Mouse (Mus musculus) bone marrow, adult 2 months (tissue): ENCODE results near the gene Dapk3. TPM values are rescaled to one million over a fixed set of nuclear protein-coding genes. Genes with fewer than 3 reads are reported as not detected.

Experiments
- H3K27ac ChIP-seq: fragments of 200-500 bp; 2 replicates; pipeline ENCODE4 v1.5.1; 2012; ENCODE audit warnings: low read depth, mild to moderate bottlenecking, control low read depth, inconsistent platforms, low read length; ENCODE audit not compliant: control insufficient read depth, poor library complexity, insufficient read depth
- H3K4me1 ChIP-seq: fragments of 200-500 bp; 2 replicates; pipeline ENCODE4 v1.6.1; 2011; ENCODE audit warnings: low read length; ENCODE audit not compliant: control insufficient read depth, insufficient read depth
- H3K4me3 ChIP-seq: fragments of 200-500 bp; replicated peaks from 2 replicates; pipeline ENCODE3; 2011; ENCODE audit warnings: mild to moderate bottlenecking, low read depth, low read length, control low read depth; ENCODE audit not compliant: control insufficient read depth
- CTCF ChIP-seq: fragments of 200-500 bp; IDR thresholded peaks from 2 replicates; pipeline ENCODE4 v1.5.1; 2011; ENCODE audit warnings: low read length, control low read depth; ENCODE audit not compliant: control insufficient read depth, insufficient read depth
- POLR2A ChIP-seq: fragments of 200-500 bp; IDR thresholded peaks from 2 replicates; pipeline ENCODE4 v1.6.1; 2011; ENCODE audit warnings: low read depth, mild to moderate bottlenecking, control low read depth, low read length, borderline replicate concordance; ENCODE audit not compliant: control insufficient read depth
- WGBS: fragments of 180-500 bp; shearing (Covaris S2); methylation state at CpG from one replicate; pipeline ENCODE4 v1.1.7; 2018; 5-methylcytosine and 5-hydroxymethylcytosine counted together
- polyA plus RNA-seq: library from polyadenylated mRNA; stranded (reverse); fragments of >200 nt; gene quantifications from 2 replicates; pipeline ENCODE4 v1.2.4, GENCODE M21; 2011; ENCODE audit warnings: low replicate concordance; ENCODE audit not compliant: missing spikeins, insufficient read depth, insufficient read length

Gene Dapk3
- 7.2 and 23.2 TPM in 2 replicates for polyA plus RNA-seq

GRCm38 (mm10) chr10:81182336-81183333 lies at the start of gene Dapk3:
TSS of gene Dapk3 (plus strand) at chr10:81183005.
- peaks cover 4% of the 10 kb centered on the region; the same call in 1 of the 2 replicates for H3K4me1 ChIP-seq
- 9% methylated on average over 53 of the region's 53 CpGs for WGBS
- peak within 1 kb of the TSS; percentile 84 for H3K4me3 ChIP-seq
- H3K27ac ChIP-seq = peak within 1 kb of the TSS; percentile 82
- TF ChIP-seq CTCF = no peak
- peak; percentile 65; the same call in 1 of the 2 replicates for TF ChIP-seq POLR2A

DNA sequence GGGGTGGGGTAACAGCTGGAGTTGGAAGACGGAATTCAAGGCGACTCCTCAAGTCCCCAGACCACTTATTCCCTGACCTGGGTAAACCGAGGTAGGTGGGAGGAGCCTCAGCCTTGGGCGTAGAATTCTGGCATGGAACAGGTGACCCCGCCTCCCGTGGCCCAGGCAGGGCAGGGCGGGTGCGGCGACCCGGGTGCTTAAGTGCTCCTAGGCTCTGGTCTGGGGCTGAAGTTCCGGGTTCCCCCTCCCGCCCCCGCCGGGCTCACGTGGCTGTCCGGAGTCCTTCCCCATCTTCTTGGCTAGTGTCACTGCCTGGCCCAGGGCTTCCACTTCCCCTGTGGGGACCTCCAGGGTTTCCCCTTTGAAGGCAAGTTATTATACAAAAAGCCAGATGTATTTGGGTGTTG lies 48.6 kb upstream of the Dapk3 start:
- WGBS = under 1% methylated on average over 16 of the region's 16 CpGs
- Histone ChIP-seq H3K27ac (peak overlapping the region; percentile 99), H3K4me1 (peaks cover 7% of the 10 kb centered on the region), H3K4me3 (peak overlapping the region; percentile 59)
- TF ChIP-seq POLR2A = peak; percentile 72; the same call in 1 of the 2 replicates
- TF ChIP-seq CTCF = no peak

DNA sequence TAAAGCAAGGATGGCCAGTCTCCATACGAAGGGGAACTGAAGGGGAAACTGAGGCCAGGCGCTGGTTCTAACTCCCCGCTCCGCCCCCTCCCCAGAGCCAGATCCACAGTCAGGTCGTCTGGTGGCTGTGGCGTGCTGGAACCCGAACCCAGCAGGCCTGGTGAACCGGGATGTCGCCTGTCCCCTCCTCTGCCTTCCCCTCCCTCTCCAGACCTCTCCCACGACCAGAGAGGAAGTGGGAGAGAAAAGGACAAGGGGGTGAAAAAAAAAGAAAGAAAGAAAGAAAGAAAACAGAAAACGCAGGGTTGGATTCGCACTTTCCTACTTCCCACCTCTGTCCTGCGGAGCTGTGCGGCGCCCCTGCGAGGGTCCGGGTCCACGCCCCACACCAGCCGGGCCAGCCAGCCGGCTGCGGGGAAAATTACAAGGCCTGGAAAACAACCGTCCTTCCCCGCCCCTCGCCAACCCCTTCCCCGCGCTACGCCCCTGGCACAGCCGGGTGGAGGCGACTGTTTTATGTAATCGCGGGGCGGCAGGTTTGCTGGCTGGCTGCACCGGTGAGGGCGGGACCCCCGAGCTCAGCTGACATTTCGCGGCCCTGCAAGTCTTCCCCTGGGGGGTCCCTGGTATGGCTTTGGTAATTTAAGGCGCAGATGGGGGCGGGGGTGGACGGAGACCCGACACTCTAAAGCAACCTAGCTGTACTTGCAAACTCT lies 47.7 kb upstream of the Dapk3 start, which contains the start of gene Zbtb7a:
TSS of gene Zbtb7a (plus strand) at position 255 of the 716 bp plus-strand sequence.
- Histone ChIP-seq H3K4me1 (peaks cover 9% of the 10 kb centered on the region), H3K4me3 (peak within 1 kb of the TSS; percentile 83), H3K27ac (peak within 1 kb of the TSS; percentile 99)
- 1% methylated on average over 41 of the region's 41 CpGs for WGBS
- peak; percentile 47; the same call in 1 of the 2 replicates for TF ChIP-seq POLR2A
- TF ChIP-seq CTCF = no peak

DNA sequence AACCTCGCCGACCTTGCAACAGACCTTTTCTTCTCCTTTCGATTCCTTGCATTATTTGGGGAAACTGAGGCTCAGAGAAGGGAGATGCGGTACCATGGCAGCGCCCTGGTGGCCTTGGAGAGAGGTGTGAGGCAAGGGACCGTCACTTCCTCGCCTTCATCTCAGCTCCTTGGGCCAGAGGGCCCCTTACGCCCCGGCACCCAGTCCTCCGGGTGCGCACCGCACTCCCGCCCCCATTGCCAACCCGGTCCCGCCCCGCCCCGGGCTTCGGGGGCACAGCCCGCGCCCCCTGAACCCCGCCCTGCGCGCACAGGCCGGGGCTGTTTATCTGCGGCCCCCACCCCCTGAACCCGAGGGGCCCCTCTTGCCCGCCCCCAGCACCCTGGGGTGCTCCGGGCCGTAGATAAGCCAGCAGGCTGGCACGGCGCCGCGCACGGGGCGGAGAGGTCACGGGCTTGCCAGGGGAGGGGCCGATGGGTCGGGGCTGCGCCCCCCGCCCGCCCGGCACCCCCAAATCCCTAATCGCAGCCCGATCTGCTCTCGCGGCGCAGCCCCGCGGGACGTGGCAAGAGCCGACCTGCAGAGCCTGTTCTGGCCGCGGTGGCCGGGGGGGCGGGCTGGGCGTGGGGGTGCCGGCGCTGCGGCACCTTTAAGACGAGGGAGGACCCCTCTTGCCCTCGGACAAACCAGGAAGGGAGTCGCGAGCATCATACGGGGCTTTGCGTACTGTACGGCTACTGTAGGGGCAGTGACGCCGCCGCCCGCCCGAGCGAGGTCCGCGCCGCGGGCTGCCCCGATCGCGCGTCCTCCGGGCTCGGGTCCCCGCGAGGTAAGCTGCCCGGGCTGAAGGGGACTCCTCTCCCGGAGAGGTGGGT lies 46.7 kb upstream of the Dapk3 start:
- peak overlapping the region; percentile 83 for H3K4me3 ChIP-seq
- under 1% methylated on average over 84 of the region's 86 CpGs for WGBS
- H3K27ac ChIP-seq = peak overlapping the region; percentile 99
- TF ChIP-seq POLR2A (peak; percentile 87), CTCF (no peak; the same call in 1 of the 2 replicates)
- peaks cover 9% of the 10 kb centered on the region for H3K4me1 ChIP-seq

GRCm38 (mm10) chr10:81136706-81137231 lies 46.0 kb upstream of the Dapk3 start:
- WGBS = 1% methylated on average over 49 of the region's 50 CpGs
- Histone ChIP-seq H3K27ac (peak overlapping the region; percentile 99), H3K4me1 (peaks cover 12% of the 10 kb centered on the region), H3K4me3 (peak overlapping the region; percentile 83)
- no peak for TF ChIP-seq POLR2A
- no peak for TF ChIP-seq CTCF

DNA sequence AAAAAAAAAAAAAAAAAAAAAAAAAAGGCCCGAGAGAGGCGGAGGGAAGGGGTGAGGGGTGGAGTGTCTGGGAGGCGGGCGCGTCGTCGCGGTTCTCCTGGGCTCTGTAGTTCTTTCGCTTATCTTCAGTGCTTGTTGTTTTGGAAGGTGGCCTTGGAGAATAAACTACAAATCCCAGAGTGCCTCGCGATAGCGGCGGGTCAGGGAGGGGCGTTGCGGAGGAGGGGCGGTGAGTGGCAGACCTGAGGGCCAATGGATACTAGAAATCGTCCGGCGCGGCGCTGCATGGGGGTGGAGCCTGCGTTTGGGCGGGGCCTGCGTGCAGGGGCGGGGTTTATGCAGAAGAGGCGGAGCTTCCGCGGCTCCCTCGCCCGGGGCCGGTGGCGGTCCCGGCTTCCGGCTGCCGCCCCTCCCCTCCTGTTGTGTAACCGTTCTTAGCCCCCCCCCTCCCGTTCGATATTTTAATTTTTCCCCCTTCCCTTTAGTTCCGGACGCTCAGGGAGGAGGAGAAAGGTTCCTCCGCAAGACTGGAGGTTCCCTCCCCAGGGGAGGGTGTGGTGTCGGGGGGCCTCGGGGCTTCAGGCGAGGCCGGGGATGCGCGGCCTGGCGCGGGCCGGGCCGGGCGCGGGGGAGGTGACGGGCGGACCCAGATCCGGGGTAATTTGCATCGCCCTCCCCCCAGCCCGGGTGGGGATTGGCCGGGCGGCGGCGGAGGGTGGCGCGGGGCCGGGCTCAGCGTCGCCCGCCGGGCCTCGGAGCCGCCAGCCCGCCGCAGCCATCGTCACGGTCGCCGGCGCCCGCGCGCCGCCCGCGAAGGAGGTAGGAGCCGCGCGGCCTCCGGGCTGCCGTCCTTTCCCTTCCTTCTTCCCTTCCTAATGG lies 45.3 kb upstream of the Dapk3 start:
- Histone ChIP-seq H3K4me1 (peaks cover 14% of the 10 kb centered on the region), H3K27ac (peak overlapping the region; percentile 94), H3K4me3 (peak overlapping the region; percentile 83)
- TF ChIP-seq CTCF (no peak), POLR2A (no peak)
- under 1% methylated on average over 81 of the region's 89 CpGs for WGBS
